Mouse (Mus musculus): ENCODE data around the gene Fxyd4.

DNA sequence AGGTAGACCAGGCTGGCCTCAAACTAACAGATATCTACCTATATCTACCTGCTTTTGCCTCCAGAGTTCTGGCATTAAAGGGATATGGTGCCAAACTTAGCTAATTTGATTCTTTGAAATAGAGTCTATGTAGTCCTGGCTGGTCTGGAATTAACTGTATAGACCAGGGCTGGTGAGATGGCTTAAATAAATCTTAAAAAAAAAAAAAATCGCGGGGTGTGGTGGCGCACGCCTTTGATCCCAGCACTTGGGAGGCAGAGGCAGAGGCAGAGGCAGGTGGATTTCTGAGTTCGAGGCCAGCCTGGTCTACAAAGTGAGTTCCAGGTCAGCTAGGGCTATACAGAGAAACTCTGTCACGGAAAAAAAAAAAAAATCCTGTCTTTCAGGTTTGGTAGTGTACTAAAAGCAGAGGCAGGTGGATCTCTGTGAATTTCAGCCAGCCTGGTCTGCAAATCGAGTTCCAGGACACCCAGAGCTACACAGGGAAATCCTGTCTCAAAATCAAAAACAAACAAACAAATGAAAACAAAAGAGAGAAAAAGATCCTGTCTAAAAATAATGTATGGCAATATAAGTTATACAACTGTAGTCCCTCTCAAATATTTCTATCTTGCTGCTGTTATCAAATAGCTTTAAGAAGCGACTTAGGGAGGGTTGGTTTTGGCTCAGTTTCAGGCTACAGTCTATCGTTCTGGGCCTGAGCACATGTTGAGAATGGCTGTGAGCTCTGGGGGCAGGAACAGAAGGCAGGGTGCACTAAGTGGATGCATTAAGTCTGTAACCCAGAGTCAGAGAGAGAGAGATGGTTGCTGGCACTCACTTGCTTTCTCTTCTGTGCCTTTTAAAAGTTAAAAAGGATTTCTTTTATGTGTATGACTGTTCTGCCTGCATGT lies 35.7 kb downstream of the Fxyd4 start:
- TF ChIP-seq CTCF (IDR thresholded peaks at IDR 0.05; ENCODE audit: borderline replicate concordance, insufficient read depth, low read length) (no peak), POLR2A (IDR thresholded peaks at IDR 0.05; ENCODE audit: low read depth, low read length) (no peak)

All from embryonic fibroblast, embryonic 13.5 days (primary cell).